Mouse (Mus musculus): Measurements from ENCODE around the gene 6330403K07Rik. TPM values are rescaled to one million over a fixed set of nuclear protein-coding genes. Genes with fewer than 3 reads are reported as not detected.

Gene 6330403K07Rik
- 4.3 TPM for polyA plus RNA-seq (2014; fragmentation: Illumina TruSeq; extraction: RNeasy Lipid Tissue Mini Kit (QIAGEN cat#74804); ENCODE audit: low read depth, low replicate concordance)

GRCm38 (mm10) chr11:71033163-71033761 is at the start of gene 6330403K07Rik:
Gene 6330403K07Rik (minus strand): TSS chr11:71033513.

DNA sequence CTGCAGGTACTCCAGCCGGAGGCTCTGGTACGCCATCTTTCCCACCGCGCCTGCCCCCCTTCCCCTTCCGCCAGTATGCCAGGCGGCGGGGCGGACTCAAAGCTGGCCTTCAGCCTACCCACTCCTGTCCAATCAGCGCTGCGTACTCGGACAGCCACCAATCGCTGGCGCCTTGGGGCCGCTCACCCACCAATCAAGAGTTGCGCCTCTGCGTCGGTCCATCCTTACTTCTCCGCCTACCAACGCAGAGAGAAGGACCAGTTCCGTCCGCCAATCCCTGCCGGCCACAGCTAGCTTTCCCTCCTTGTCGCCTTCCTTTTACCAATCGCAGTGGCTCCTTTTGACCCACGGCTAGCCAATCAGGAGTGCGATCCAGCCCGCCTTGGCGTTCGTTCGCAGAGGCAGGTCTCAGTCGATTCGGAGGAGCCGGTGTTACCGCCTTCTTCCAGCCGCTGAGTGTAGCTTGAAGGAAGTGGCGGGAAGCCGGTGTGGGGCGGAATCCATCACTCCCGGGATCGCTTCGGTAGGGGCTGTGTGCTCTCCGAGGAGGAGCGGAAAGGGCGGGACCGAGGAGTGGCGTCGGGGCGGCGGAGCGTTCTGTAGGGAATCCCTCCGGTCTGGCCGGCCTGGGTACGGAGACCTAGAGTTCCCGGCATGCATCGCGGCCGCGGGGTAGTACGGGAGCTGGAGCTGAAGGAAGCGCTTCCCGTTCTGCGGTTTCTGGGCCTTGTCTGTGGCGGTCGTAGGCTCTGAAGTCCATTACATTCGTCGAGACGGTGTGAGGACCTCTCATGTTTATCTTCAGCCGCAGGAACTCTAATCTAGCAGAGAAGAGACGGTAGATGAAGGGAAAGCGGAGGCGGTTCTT is 13.9 kb downstream of the 6330403K07Rik start, which contains the start of the genes Mis12 and Derl2:
TSS of gene Mis12 (plus strand) at position 411 of the 868 bp plus-strand sequence.
TSS of gene Derl2 (minus strand) at position 641 of the 868 bp plus-strand sequence.

DNA sequence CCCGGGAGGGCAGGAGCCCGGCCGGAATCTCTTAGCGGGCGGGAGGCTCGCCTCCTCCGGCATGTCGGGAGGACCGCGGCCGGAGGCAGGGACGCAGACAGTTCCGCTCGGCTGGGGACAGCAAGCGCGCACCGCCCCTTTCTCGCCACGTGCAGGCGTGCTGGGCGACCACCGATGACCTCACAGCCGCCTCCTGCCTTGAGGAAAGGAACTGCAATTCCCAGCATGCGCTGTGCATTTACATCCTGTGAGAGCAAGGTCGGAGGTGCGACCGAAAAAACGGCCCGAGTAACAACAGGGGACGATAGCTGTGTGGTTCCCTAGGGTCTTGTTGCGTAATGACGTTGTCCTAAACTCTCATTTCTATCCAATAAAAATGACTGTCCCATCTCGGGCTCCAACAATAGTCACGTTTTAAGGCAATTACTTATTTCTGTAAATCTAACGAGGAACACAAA is 29.0 kb downstream of the 6330403K07Rik start, which contains the start of gene Dhx33:
TSS of gene Dhx33 (minus strand) at position 122 of the 458 bp plus-strand sequence.

GRCm38 (mm10) chr11:70982557-70983228 is 50.6 kb downstream of the 6330403K07Rik start, which contains the start of gene C1qbp:
Gene C1qbp (minus strand): TSS chr11:70983026.

Other genes starting within 250 kb of the 6330403K07Rik start
- 2.0 TPM for gene Scimp, start 220.9 kb downstream of the 6330403K07Rik start, polyA plus RNA-seq (2014; fragmentation: Illumina TruSeq; extraction: RNeasy Lipid Tissue Mini Kit (QIAGEN cat#74804); ENCODE audit: low read depth, low replicate concordance)
- gene Rabep1, start 188.7 kb downstream of the 6330403K07Rik start, polyA plus RNA-seq (2014; fragmentation: Illumina TruSeq; extraction: RNeasy Lipid Tissue Mini Kit (QIAGEN cat#74804); ENCODE audit: low read depth, low replicate concordance), result 39.1 TPM
- 148 TPM for gene Nup88, start 63.5 kb downstream of the 6330403K07Rik start, polyA plus RNA-seq (2014; fragmentation: Illumina TruSeq; extraction: RNeasy Lipid Tissue Mini Kit (QIAGEN cat#74804); ENCODE audit: low read depth, low replicate concordance)
- gene Rpain, start 63.3 kb downstream of the 6330403K07Rik start, polyA plus RNA-seq (2014; fragmentation: Illumina TruSeq; extraction: RNeasy Lipid Tissue Mini Kit (QIAGEN cat#74804); ENCODE audit: low read depth, low replicate concordance), result 7.4 TPM
- gene C1qbp, start 50.5 kb downstream of the 6330403K07Rik start, polyA plus RNA-seq (2014; fragmentation: Illumina TruSeq; extraction: RNeasy Lipid Tissue Mini Kit (QIAGEN cat#74804); ENCODE audit: low read depth, low replicate concordance), result 113 TPM
- gene Dhx33, start 29.1 kb downstream of the 6330403K07Rik start, polyA plus RNA-seq (2014; fragmentation: Illumina TruSeq; extraction: RNeasy Lipid Tissue Mini Kit (QIAGEN cat#74804); ENCODE audit: low read depth, low replicate concordance), result 13.9 TPM
- gene Mis12, start 13.9 kb downstream of the 6330403K07Rik start, polyA plus RNA-seq (2014; fragmentation: Illumina TruSeq; extraction: RNeasy Lipid Tissue Mini Kit (QIAGEN cat#74804); ENCODE audit: low read depth, low replicate concordance), result 42.6 TPM
- 81.2 TPM for gene Derl2, start 13.7 kb downstream of the 6330403K07Rik start, polyA plus RNA-seq (2014; fragmentation: Illumina TruSeq; extraction: RNeasy Lipid Tissue Mini Kit (QIAGEN cat#74804); ENCODE audit: low read depth, low replicate concordance)
- 0.25 TPM for gene Nlrp1a, start 111.2 kb upstream of the 6330403K07Rik start, polyA plus RNA-seq (2014; fragmentation: Illumina TruSeq; extraction: RNeasy Lipid Tissue Mini Kit (QIAGEN cat#74804); ENCODE audit: low read depth, low replicate concordance)
- 15.7 TPM for gene Nlrp1b, start 197.2 kb upstream of the 6330403K07Rik start, polyA plus RNA-seq (2014; fragmentation: Illumina TruSeq; extraction: RNeasy Lipid Tissue Mini Kit (QIAGEN cat#74804); ENCODE audit: low read depth, low replicate concordance)

Measured in sigmoid colon, adult 10 weeks (tissue).